Mouse (Mus musculus) E14TG2a.4 (cell line): ENCODE data around the gene Pros1.

Experiments
- CTCF ChIP-seq: conservative IDR thresholded peaks from 2 replicates; pipeline ENCODE4 v1.5.1; 2014; ENCODE audit warnings: low read length
- POU5F1 ChIP-seq: IDR thresholded peaks from 2 replicates; pipeline ENCODE4 v1.6.1; 2014; ENCODE audit warnings: low read length, borderline replicate concordance

DNA sequence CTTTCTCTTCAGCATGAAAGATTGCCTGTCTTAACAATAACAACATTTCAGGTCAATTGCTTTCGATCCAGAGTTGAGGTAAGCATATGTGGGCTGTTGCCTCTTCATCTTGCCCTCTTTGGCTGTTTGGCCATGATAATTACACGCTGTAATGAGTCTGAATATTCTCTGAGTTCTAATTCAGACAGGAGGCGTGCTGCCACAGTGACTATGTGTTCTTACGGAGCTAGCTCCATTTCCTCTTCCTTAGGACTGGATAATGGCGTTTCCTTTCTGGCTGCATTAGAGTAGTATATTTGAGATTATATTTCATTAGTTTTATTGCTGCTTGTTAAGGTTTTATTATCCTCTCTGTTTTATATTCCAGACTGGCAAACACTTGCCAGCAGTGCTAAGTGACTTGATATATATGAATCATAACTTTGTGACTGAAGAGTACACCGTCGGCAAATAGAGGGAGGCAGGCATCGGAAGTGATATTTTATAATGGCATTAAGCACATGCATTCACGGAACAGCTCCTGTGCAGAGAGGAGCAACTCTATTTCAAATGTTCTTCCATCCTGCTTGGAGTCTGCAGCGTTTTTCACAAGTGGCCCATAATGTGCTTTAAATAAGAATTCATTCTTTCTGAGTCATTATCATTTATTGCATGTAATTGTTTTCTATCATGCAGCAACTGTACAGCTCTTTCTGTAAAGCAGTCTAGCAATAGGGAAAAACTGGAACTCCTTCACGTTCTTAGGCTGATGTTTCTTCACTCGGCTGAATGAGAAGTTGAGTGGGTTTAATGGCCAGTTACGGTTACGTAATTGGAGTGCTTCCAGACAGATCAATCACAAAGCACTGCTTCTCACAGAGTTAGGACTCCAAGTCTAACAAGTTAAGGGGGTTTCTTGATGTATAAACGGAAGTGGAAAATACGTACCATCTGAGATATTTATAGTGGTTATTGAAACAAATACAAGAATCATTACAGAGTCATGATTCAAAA is 88.6 kb downstream of the Pros1 start:
- TF ChIP-seq CTCF (no peak), POU5F1 (no peak)
